Mouse (Mus musculus) adrenal gland, postnatal 4 days (tissue): ENCODE data around the gene Pex5l. TPM values are rescaled to one million over a fixed set of nuclear protein-coding genes. Genes with fewer than 3 reads are reported as not detected.

Experiments used
- DNase-seq, 2 experiments: peaks; one replicate each; pipeline ENCODE4 v3.0.0; 2021 to 2022; ENCODE audit warnings: low spot score in 2 of 2, mixed read lengths in 2 of 2
- total RNA-seq, 2 experiments: library from RNA; stranded (reverse); gene quantifications; 2 replicates each; pipeline ENCODE4 v1.2.3; 2021

Pex5l gene
- total RNA-seq, 2 experiments from 2014 or later, result 2.9 to 3.5 TPM

GRCm38 (mm10) chr3:33068146-33068545, 74.9 kb downstream of the Pex5l start:
- no peak for DNase-seq

GRCm38 (mm10) chr3:33063590-33063989, 79.5 kb downstream of the Pex5l start:
- DNase-seq, result no peak

- no peak for DNase-seq
These were observed 81.6 kb downstream of the Pex5l start for GRCm38 (mm10) chr3:33061428-33061827.

GRCm38 (mm10) chr3:33061016-33061415, 82.0 kb downstream of the Pex5l start:
- DNase-seq, result no peak

- DNase-seq, result no peak
These were observed 82.6 kb downstream of the Pex5l start for GRCm38 (mm10) chr3:33060343-33060937.

- DNase-seq, result no peak
These were observed 94.7 kb downstream of the Pex5l start for GRCm38 (mm10) chr3:33048304-33048703.

GRCm38 (mm10) chr3:33044799-33045106, 98.3 kb downstream of the Pex5l start:
- no peak for DNase-seq

GRCm38 (mm10) chr3:33043896-33044798, 98.9 kb downstream of the Pex5l start:
- no peak for DNase-seq

GRCm38 (mm10) chr3:33024566-33024965, 118.5 kb downstream of the Pex5l start:
- no peak for DNase-seq

GRCm38 (mm10) chr3:33003901-33004300, 139.1 kb downstream of the Pex5l start:
- no peak for DNase-seq

- no peak for DNase-seq
These were observed 141.3 kb downstream of the Pex5l start for GRCm38 (mm10) chr3:33001769-33002168.

- no peak for DNase-seq
These were observed 142.5 kb downstream of the Pex5l start for GRCm38 (mm10) chr3:33000383-33001015.

GRCm38 (mm10) chr3:32991713-32992575, 151.1 kb downstream of the Pex5l start:
- DNase-seq, result no peak

GRCm38 (mm10) chr3:32987806-32988205, 155.2 kb downstream of the Pex5l start:
- DNase-seq, result no peak

- DNase-seq, result no peak
These were observed 157.9 kb downstream of the Pex5l start for GRCm38 (mm10) chr3:32985141-32985540.

- no peak for DNase-seq
These were observed 163.1 kb downstream of the Pex5l start for GRCm38 (mm10) chr3:32979981-32980380.

- no peak for DNase-seq
These were observed 163.8 kb downstream of the Pex5l start for GRCm38 (mm10) chr3:32979238-32979637.

- DNase-seq, result no peak
These were observed 172.8 kb downstream of the Pex5l start for GRCm38 (mm10) chr3:32970257-32970656.

GRCm38 (mm10) chr3:32968671-32969425, 174.2 kb downstream of the Pex5l start:
- DNase-seq, result no peak

GRCm38 (mm10) chr3:32965528-32965927, 177.5 kb downstream of the Pex5l start:
- no peak for DNase-seq

GRCm38 (mm10) chr3:32961494-32961893, 181.6 kb downstream of the Pex5l start:
- no peak for DNase-seq
